Mouse (Mus musculus) spleen, postnatal 4 days (tissue): ENCODE results near the gene Pdpk1.

Source experiments
- DNase-seq, 2 experiments: peaks; one replicate each; pipeline ENCODE4 v3.0.0; 2022; ENCODE audit warnings: low spot score in 2 of 2

Gene Pdpk1

DNA sequence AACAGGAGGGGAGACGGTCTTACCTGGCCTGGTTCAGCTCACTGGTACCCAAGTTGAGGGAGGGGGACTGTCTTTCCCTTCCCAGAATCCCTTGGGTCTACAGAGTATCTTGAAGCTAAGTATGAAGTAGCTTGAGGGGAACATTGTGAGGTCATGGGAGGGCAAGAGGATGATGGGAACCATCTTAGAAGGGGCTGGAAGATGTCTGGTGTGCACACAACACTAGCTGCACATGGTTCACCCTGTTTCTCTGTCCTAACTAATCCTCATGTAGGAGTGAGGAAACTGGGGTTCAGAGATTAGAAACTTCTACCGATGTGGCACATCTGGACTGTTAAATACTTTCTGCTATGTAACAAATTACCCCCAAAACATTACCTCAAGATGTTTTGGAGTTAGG is at the start of gene Pdpk1:
TSS of gene Pdpk1 (minus strand) at position 101 of the 400 bp plus-strand sequence.
- DNase-seq = no peak

DNA sequence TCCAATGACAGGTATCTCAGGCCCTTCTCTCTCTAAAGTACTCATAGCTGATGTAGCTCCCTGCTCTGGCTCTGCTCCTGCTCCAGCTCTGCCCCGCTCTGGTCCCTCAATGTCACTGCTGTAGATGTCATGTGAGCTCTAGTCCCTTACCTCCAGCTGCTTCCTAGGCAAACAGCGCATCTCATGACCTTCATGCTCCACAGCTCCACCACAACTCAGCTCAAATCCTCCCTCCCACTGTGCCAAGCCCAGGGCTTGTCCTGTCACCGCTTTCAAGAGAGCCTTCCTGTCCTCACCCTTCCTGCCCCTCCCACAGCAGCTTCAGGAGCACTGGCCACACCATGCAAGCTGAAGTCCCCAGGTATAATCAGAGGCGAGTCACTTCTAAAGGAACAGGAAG is 49.0 kb upstream of the Pdpk1 start:
- no peak for DNase-seq

DNA sequence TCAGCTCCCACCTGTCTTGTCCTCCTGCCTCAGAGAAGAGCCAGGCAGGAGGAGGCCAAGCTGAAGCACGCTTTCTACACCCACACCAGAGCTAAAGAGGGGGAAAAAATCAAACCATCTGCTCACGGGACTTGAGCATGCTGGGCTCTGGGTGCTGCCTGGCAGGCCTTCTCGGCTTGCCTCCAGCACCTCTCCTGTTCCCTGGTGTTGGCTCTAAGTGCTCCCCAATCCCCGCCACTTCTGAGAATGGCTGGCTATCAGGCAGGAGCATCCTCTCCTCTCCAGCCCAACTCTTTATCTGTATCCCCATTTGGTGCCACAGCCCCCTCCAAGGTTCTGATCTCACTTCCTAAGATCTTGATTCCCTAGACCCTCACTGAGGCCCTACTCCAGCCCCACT is 48.5 kb upstream of the Pdpk1 start:
- no peak for DNase-seq

GRCm38 (mm10) chr17:24197032-24197824 is 46.5 kb upstream of the Pdpk1 start:
- no peak for DNase-seq

DNA sequence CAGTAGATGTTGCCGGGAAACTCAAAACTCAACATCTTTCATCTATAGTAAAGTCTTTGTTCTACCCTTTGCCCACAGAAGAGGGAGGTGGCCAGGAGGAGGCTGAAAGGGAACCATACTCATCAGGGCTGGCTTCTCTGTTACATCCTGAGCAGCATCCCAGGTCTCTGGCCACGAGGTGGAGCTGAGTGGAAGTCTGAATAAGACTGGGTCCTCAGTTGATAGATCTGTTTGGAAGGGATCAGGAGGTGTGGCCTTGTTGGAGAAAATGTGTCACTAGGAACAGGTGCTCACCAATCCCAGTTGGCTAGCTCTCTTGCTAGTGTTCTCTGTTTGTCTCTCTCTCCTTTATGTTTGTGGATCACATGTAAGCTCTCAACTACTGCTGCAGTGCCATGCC is 44.6 kb upstream of the Pdpk1 start:
- DNase-seq = no peak

GRCm38 (mm10) chr17:24193769-24194168 is 43.0 kb upstream of the Pdpk1 start:
- no peak for DNase-seq

GRCm38 (mm10) chr17:24193268-24193667 is 42.5 kb upstream of the Pdpk1 start:
- no peak for DNase-seq

- no peak for DNase-seq
These were observed 42.1 kb upstream of the Pdpk1 start for GRCm38 (mm10) chr17:24192848-24193247.

- DNase-seq = peak in 1 of 2 experiments; percentile 8
These were observed 40.8 kb upstream of the Pdpk1 start for GRCm38 (mm10) chr17:24191481-24191880.

GRCm38 (mm10) chr17:24190934-24191333 is 40.2 kb upstream of the Pdpk1 start:
- peak in 1 of 2 experiments; percentile 7 for DNase-seq

DNA sequence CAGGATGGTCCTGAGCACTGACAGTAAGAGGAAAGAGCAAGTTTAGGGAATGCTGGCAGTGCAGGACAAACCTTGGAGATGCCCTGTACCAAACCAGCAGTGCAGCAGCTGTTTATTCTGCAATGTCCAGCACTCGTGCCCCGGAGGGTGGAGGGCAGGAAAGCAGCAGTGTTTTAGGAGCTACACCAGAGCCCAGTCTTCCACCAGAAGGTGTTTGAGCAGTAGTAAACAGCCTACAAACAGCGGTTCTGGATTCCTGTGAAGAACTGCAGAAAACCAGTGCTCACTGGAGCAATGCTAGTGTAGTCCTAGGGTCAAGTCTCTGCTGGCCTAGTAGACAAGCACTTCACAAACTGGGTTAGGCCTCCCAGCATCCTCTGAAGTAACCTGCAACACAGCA is 23.5 kb upstream of the Pdpk1 start:
- no peak for DNase-seq

DNA sequence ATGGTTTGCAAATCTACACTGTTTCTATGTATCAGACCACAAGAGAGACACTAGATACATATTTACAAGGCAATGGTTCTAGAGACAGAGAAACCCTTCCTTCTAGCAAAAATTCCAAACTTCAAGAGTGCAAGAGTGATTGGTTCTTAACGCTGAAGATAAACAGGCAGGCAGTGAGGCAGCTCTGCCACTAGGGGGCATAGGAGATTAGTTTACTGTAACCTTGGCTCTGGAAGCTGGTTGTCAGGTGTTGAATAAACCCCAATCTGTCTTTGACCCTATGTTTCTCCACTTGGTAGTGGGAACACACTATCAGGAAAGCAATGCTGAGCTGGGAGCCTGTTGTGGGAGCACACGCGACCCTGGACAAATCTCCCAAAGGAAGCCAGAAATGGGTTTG is 22.7 kb upstream of the Pdpk1 start:
- DNase-seq = peak; percentile 77 to 88

DNA sequence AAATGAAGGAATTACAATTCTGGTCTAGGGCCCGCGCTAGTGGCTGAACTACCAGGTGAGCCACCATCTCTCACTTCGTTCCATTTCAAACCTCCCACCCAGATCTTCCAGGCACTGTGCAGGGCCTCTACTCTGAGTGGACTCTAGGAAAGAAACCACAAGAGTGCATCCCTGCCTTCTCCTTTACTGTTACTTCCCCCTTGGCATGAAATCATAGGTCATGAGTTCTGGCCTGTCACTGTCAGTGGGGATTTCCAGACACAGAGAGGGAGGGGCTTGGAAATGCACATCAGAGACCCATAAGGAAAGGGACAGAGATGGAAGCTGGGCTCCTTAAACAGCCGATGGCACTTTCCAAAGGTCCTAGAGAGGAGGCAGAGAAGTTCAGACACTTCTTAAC is 21.0 kb upstream of the Pdpk1 start:
- DNase-seq = peak in 1 of 2 experiments; percentile 10

GRCm38 (mm10) chr17:24170729-24171128 is 20.0 kb upstream of the Pdpk1 start:
- peak; percentile 14 to 62 for DNase-seq

GRCm38 (mm10) chr17:24170125-24170524 is 19.4 kb upstream of the Pdpk1 start:
- DNase-seq = peak in 1 of 2 experiments; percentile 58

GRCm38 (mm10) chr17:24169317-24170065 is 18.8 kb upstream of the Pdpk1 start, which contains the start of gene Atp6v0c:
Gene Atp6v0c, minus strand, starts transcription at chr17:24169702.
- peak; percentile 94 to 98 for DNase-seq

DNA sequence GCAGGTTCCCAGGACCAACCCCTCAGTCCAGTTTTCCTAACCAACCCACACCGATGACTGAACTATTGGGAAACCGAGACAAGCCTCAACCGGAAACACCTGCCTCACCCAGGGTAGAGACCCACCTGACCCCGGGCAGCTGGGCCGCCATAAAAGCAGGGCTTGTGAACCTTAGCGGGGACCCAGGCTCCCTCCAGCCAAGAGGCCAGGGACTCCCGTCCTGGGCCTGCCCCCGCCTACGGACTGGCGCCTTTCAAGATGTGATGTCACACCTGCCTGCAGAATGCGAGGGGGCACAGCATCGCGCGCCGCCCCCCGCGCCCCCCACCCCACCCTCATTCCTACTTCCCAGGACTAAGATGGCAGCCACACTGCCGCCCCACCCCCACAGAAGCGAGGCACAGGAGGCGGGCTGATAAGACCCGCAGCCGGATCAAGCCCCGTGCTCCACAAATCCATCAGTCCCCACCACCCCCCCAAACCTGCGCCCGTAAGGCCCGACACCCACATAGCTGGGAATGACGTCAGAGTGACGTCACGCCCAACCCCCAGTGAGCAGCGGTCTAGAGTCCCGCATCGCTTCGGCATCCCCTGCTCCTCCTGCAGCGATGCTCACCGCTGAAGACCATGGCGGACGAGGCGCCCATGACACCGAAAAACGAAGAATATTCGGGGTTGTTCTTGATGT is 18.0 kb upstream of the Pdpk1 start:
- peak; percentile 66 to 86 for DNase-seq

DNA sequence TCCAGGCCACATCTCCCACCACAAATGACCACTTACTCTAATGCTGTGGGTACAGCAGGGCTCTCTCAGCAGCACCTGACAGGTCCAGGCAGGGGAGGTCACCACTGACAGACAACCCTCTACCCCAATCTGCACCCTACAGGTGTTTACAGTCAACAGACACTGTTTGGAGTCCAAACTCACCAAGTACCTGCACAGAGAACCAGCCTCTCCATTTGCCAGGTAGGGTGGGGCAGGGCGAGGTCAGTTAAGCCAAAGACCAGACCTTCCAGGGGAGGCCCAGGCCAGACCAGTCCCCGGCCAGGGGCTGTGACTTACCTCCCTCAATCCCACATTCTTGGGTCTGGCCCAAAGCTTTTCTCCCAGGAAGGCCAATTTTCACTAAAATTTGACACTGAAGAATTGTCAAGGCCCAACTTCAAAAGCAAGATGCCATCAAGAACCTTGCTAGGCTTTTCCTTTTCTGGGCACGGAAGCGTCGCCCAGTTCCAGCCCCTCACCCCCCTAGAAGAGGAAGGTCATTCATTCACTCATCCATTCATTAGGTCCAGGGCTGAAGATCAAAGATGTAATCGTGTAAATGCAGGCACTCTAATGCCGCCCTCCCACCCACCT is 17.3 kb upstream of the Pdpk1 start:
- DNase-seq = peak in 1 of 2 experiments; percentile 65

- no peak for DNase-seq
These were observed 16.4 kb upstream of the Pdpk1 start for GRCm38 (mm10) chr17:24167120-24167519.

- DNase-seq = peak in 1 of 2 experiments; percentile 65
These were observed 14.0 kb upstream of the Pdpk1 start for GRCm38 (mm10) chr17:24164566-24165259.
